Mouse (Mus musculus) kidney, postnatal 0 days (tissue): ENCODE measurements at regions not wholly inside any gene's neighbourhood (a gene's known extent, or its start where the extent isn't known, plus 50 kb on each side); places are given as distances from the start of the nearest gene placed in this dataset.

Experiments used
- ATAC-seq: fragments of 200-750 bp; cut with Nextera tagmentation; replicated peaks from 2 replicates; pipeline ENCODE4 v1.8.0; 2017; ENCODE audit warnings: low read depth, moderate number of reproducible peaks, moderate TSS enrichment, moderate library complexity; ENCODE audit not compliant: low FRiP score
- DNase-seq: peaks from one replicate; pipeline ENCODE4 v3.0.0-alpha.2; 2016; ENCODE audit warnings: low spot score
- H3K27ac ChIP-seq: fragments of 300-500 bp; sonication (generic); 2 replicates; pipeline ENCODE4 v1.5.1; 2014; ENCODE audit warnings: mild to moderate bottlenecking
- H3K27me3 ChIP-seq: fragments of 300-500 bp; sonication (generic); 2 replicates; pipeline ENCODE4 v1.6.1; 2014; ENCODE audit warnings: low read length, mixed read lengths; ENCODE audit not compliant: insufficient read depth
- H3K36me3 ChIP-seq: fragments of 300-500 bp; sonication (generic); 2 replicates; pipeline ENCODE4 v1.6.1; 2014; ENCODE audit warnings: low read length, mixed read lengths; ENCODE audit not compliant: insufficient read depth
- H3K4me1 ChIP-seq: fragments of 300-500 bp; sonication (generic); replicated peaks from 2 replicates; pipeline ENCODE4 v1.6.1; 2014; ENCODE audit warnings: antibody characterized with exemption, low read length, mixed read lengths; ENCODE audit not compliant: insufficient read depth
- H3K4me2 ChIP-seq: fragments of 300-500 bp; sonication (generic); 2 replicates; pipeline ENCODE4 v1.6.1; 2014; ENCODE audit warnings: mild to moderate bottlenecking, low read length, moderate library complexity, mixed read lengths
- H3K4me3 ChIP-seq: fragments of 300-500 bp; sonication (generic); replicated peaks from 2 replicates; pipeline ENCODE4 v1.5.1; 2014; ENCODE audit warnings: low read depth, low read length
- H3K9ac ChIP-seq: fragments of 300-500 bp; sonication (generic); 2 replicates; pipeline ENCODE4 v1.6.1; 2014; ENCODE audit warnings: low read depth, low read length
- H3K9me3 ChIP-seq: fragments of 300-500 bp; sonication (generic); replicated peaks from 2 replicates; pipeline ENCODE4 v1.6.1; 2016; ENCODE audit warnings: low read length, inconsistent platforms, mixed read lengths
- CTCF ChIP-seq: IDR thresholded peaks from 2 replicates; pipeline ENCODE4 v1.5.1; 2016; ENCODE audit warnings: antibody characterized with exemption, low read depth, mild to moderate bottlenecking, moderate library complexity
- WGBS: fragments of 180-500 bp; shearing (Covaris S2); extraction: QIAGEN DNeasy Blood & Tissue Kit; methylation state at CpG from one replicate; pipeline ENCODE4 v1.1.7; 2014; 5-methylcytosine and 5-hydroxymethylcytosine counted together

- no peaks in the 10 kb centered on the region for H3K9me3 ChIP-seq
- 0 out of 2 replicates have a peak overlapping the region, but pooled peaks have one; percentile 77 for H3K27ac ChIP-seq
- ATAC-seq (peak; percentile 30; the same call in 1 of the 2 replicates), DNase-seq (no peak)
- no peak overlapping the region for H3K9ac ChIP-seq
- H3K27me3 ChIP-seq, result no peaks in the 10 kb centered on the region
- no peak overlapping the region for H3K4me3 ChIP-seq
- H3K36me3 ChIP-seq, result no peaks in the 10 kb centered on the region
- TF ChIP-seq CTCF, result no peak
- WGBS, result 40% methylated on average over 7 of the region's 7 CpGs
- no peak overlapping the region for H3K4me2 ChIP-seq
- H3K4me1 ChIP-seq, result 0 out of 2 replicates have a peak, but pooled peaks cover 7% of the 10 kb centered on the region
Measured at GRCm38 (mm10) chr19:59684292-59684691, 226.1 kb downstream of the Emx2 start.

- DNase-seq, result peak; percentile 63
- Histone ChIP-seq H3K9me3 (no peaks in the 10 kb centered on the region), H3K4me2 (no peak overlapping the region), H3K27me3 (no peaks in the 10 kb centered on the region), H3K4me3 (no peak overlapping the region), H3K27ac (peak overlapping the region; percentile 77), H3K4me1 (0 out of 2 replicates have a peak, but pooled peaks cover 7% of the 10 kb centered on the region), H3K36me3 (no peaks in the 10 kb centered on the region), H3K9ac (no peak overlapping the region)
- WGBS, result 30% methylated on average over 19 of the region's 19 CpGs
- no peak for TF ChIP-seq CTCF
- ATAC-seq, result peak; percentile 74
Measured at GRCm38 (mm10) chr19:59685826-59686717, 227.9 kb downstream of the Emx2 start.

- H3K27ac ChIP-seq, result peak overlapping the region; percentile 77
- H3K4me3 ChIP-seq, result no peak overlapping the region
- no peak for ATAC-seq
- no peak for DNase-seq
- H3K36me3 ChIP-seq, result no peaks in the 10 kb centered on the region
- no peaks in the 10 kb centered on the region for H3K27me3 ChIP-seq
- H3K4me2 ChIP-seq, result no peak overlapping the region
- no peak for TF ChIP-seq CTCF
- 0 out of 2 replicates have a peak, but pooled peaks cover 11% of the 10 kb centered on the region for H3K4me1 ChIP-seq
- H3K9me3 ChIP-seq, result no peaks in the 10 kb centered on the region
- 71% methylated on average over 7 of the region's 7 CpGs for WGBS
- H3K9ac ChIP-seq, result no peak overlapping the region
Measured at GRCm38 (mm10) chr19:59687206-59687605, 229.0 kb downstream of the Emx2 start.

DNA sequence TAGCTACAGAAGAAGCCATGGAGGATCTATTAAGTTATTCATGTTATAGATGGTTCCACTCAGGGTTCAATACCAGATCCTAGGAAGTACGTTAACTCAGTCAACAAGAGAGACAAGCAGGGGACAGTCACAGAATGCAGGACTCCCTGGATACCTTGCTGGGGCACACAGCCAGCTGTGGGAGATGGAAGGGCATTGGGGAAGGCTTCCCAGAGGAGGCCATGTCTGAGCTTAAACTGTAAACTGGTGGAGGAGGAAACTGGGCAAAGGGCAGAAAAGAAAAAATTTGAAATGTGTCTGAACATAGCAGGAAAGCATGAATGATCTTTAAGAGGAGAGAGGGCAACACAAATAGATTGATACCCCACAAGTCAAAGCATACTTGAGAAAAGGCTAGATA lies 229.5 kb downstream of the Emx2 start:
- H3K9me3 ChIP-seq, result no peaks in the 10 kb centered on the region
- H3K4me1 ChIP-seq, result 0 out of 2 replicates have a peak, but pooled peaks cover 11% of the 10 kb centered on the region
- H3K9ac ChIP-seq, result no peak overlapping the region
- WGBS, result 63% methylated on average over 1 of the region's 1 CpGs
- H3K4me2 ChIP-seq, result no peak overlapping the region
- ATAC-seq (no peak), DNase-seq (no peak)
- no peak for TF ChIP-seq CTCF
- peak overlapping the region; percentile 77 for H3K27ac ChIP-seq
- no peak overlapping the region for H3K4me3 ChIP-seq
- H3K36me3 ChIP-seq, result no peaks in the 10 kb centered on the region
- H3K27me3 ChIP-seq, result no peaks in the 10 kb centered on the region

GRCm38 (mm10) chr19:59691541-59692096 lies 233.4 kb downstream of the Emx2 start:
- 29% methylated on average over 15 of the region's 15 CpGs for WGBS
- ATAC-seq (no peak), DNase-seq (no peak)
- no peak overlapping the region for H3K4me3 ChIP-seq
- TF ChIP-seq CTCF, result no peak
- H3K36me3 ChIP-seq, result no peaks in the 10 kb centered on the region
- no peak overlapping the region for H3K9ac ChIP-seq
- 0 out of 2 replicates have a peak, but pooled peaks cover 6% of the 10 kb centered on the region for H3K4me1 ChIP-seq
- no peak overlapping the region for H3K4me2 ChIP-seq
- no peaks in the 10 kb centered on the region for H3K9me3 ChIP-seq
- no peak overlapping the region for H3K27ac ChIP-seq
- H3K27me3 ChIP-seq, result no peaks in the 10 kb centered on the region

- 47% methylated on average over 5 of the region's 5 CpGs for WGBS
- Histone ChIP-seq H3K4me1 (no peaks in the 10 kb centered on the region), H3K27me3 (no peaks in the 10 kb centered on the region), H3K9ac (no peak overlapping the region), H3K36me3 (no peaks in the 10 kb centered on the region), H3K4me2 (no peak overlapping the region), H3K27ac (no peak overlapping the region), H3K9me3 (no peaks in the 10 kb centered on the region), H3K4me3 (no peak overlapping the region)
- DNase-seq (no peak), ATAC-seq (peak; percentile 84)
- TF ChIP-seq CTCF, result no peak
Measured at GRCm38 (mm10) chr19:59697628-59698027, 239.5 kb downstream of the Emx2 start.
